Mouse (Mus musculus) lung, embryonic 16.5 days (tissue): ENCODE results near the gene Slc40a1. TPM values are rescaled to one million over a fixed set of nuclear protein-coding genes. Genes with fewer than 3 reads are reported as not detected.

Experiments
- ATAC-seq: fragments of 200-750 bp; cut with Nextera tagmentation; 2 replicates; pipeline ENCODE4 v1.8.0; 2017; ENCODE audit warnings: low read depth, mild to moderate bottlenecking, moderate library complexity
- H3K27ac ChIP-seq: fragments of 300-500 bp; sonication (generic); 2 replicates; pipeline ENCODE4 v1.5.1; 2014; ENCODE audit warnings: mild to moderate bottlenecking, control low read depth, low read length
- H3K27me3 ChIP-seq: fragments of 300-500 bp; sonication (generic); 2 replicates; pipeline ENCODE4 v1.6.1; 2014; ENCODE audit warnings: low read depth, low read length, mixed read lengths; ENCODE audit not compliant: control insufficient read depth, insufficient read depth
- H3K36me3 ChIP-seq: fragments of 300-500 bp; sonication (generic); 2 replicates; pipeline ENCODE4 v1.6.1; 2014; ENCODE audit warnings: low read length; ENCODE audit not compliant: control insufficient read depth, insufficient read depth
- H3K4me1 ChIP-seq: fragments of 300-500 bp; sonication (generic); replicated peaks from 2 replicates; pipeline ENCODE4 v1.6.1; 2014; ENCODE audit warnings: low read length, mixed read lengths; ENCODE audit not compliant: control insufficient read depth, insufficient read depth
- H3K4me2 ChIP-seq: fragments of 300-500 bp; sonication (generic); 2 replicates; pipeline ENCODE4 v1.6.1; 2014; ENCODE audit warnings: low read depth, low read length, control low read depth
- H3K4me3 ChIP-seq: fragments of 300-500 bp; sonication (generic); 2 replicates; pipeline ENCODE4 v1.5.1; 2014; ENCODE audit warnings: mild to moderate bottlenecking, low read length, control low read depth
- H3K9ac ChIP-seq: fragments of 300-500 bp; sonication (generic); 2 replicates; pipeline ENCODE4 v1.6.1; 2014; ENCODE audit warnings: low read length, control low read depth
- H3K9me3 ChIP-seq: fragments of 300-500 bp; sonication (generic); 2 replicates; pipeline ENCODE4 v1.6.1; 2016; ENCODE audit warnings: low read length; ENCODE audit not compliant: control insufficient read depth
- WGBS: fragments of 180-500 bp; shearing (Covaris S2); extraction: QIAGEN DNeasy Blood & Tissue Kit; methylation state at CpG from one replicate; pipeline ENCODE4 v1.1.7; 2014; 5-methylcytosine and 5-hydroxymethylcytosine counted together
- polyA plus RNA-seq: library from polyadenylated mRNA; unstranded; fragments of >200 nt; fragmentation: Nextera tagmentation; extraction: Ambion mirVana; gene quantifications from 2 replicates; pipeline ENCODE4 v1.2.1, GENCODE M21; 2015

Slc40a1 gene
- polyA plus RNA-seq, 1 experiment from 2014 or later: 41.3 TPM

GRCm38 (mm10) chr1:45894168-45894912 lies 32.0 kb downstream of the Slc40a1 start:
- no peak overlapping the region for H3K27ac ChIP-seq
- H3K4me1 ChIP-seq: no peaks in the 10 kb centered on the region
- H3K36me3 ChIP-seq: no peaks in the 10 kb centered on the region
- ATAC-seq: no peak
- H3K4me2 ChIP-seq: no peak overlapping the region
- H3K4me3 ChIP-seq: no peak overlapping the region
- H3K27me3 ChIP-seq: no peaks in the 10 kb centered on the region
- no peak overlapping the region for H3K9ac ChIP-seq
- WGBS: 82% methylated on average over 6 of the region's 6 CpGs
- H3K9me3 ChIP-seq: no peaks in the 10 kb centered on the region

- Histone ChIP-seq H3K4me2 (no peak overlapping the region), H3K9ac (no peak overlapping the region), H3K36me3 (no peaks in the 10 kb centered on the region), H3K9me3 (no peaks in the 10 kb centered on the region), H3K4me3 (no peak overlapping the region), H3K27ac (no peak overlapping the region), H3K4me1 (no peaks in the 10 kb centered on the region), H3K27me3 (no peaks in the 10 kb centered on the region)
- ATAC-seq: no peak
- 51% methylated on average over 2 of the region's 2 CpGs for WGBS
These were observed 34.3 kb downstream of the Slc40a1 start for GRCm38 (mm10) chr1:45891986-45892385.

- Histone ChIP-seq H3K36me3 (no peaks in the 10 kb centered on the region), H3K9ac (no peak within 1 kb of the TSS), H3K27ac (no peak within 1 kb of the TSS), H3K4me1 (no peaks in the 10 kb centered on the region), H3K9me3 (no peaks in the 10 kb centered on the region), H3K27me3 (no peaks in the 10 kb centered on the region), H3K4me2 (no peak within 1 kb of the TSS), H3K4me3 (no peak within 1 kb of the TSS)
- no peak for ATAC-seq
These were observed 36.1 kb downstream of the Slc40a1 start, which contains the start of gene Gm5269 for GRCm38 (mm10) chr1:45890173-45890572. TSS of gene Gm5269 (minus strand) at chr1:45890273.

GRCm38 (mm10) chr1:45886800-45887199 lies 39.5 kb downstream of the Slc40a1 start:
- Histone ChIP-seq H3K27ac (no peak overlapping the region), H3K36me3 (no peaks in the 10 kb centered on the region), H3K9me3 (no peaks in the 10 kb centered on the region), H3K4me2 (no peak overlapping the region), H3K27me3 (no peaks in the 10 kb centered on the region), H3K4me1 (no peaks in the 10 kb centered on the region), H3K4me3 (no peak overlapping the region), H3K9ac (no peak overlapping the region)
- WGBS: 62% methylated on average over 9 of the region's 9 CpGs
- no peak for ATAC-seq

- Histone ChIP-seq H3K9me3 (no peaks in the 10 kb centered on the region), H3K4me2 (no peak overlapping the region), H3K4me3 (no peak overlapping the region), H3K36me3 (no peaks in the 10 kb centered on the region), H3K4me1 (no peaks in the 10 kb centered on the region), H3K9ac (no peak overlapping the region), H3K27me3 (peaks cover under 1% of the 10 kb centered on the region; the same call in 1 of the 2 replicates), H3K27ac (no peak overlapping the region)
- no peak for ATAC-seq
These were observed 42.9 kb downstream of the Slc40a1 start for GRCm38 (mm10) chr1:45883378-45883777.

GRCm38 (mm10) chr1:45882076-45882475 lies 44.2 kb downstream of the Slc40a1 start:
- Histone ChIP-seq H3K9me3 (no peaks in the 10 kb centered on the region), H3K4me2 (no peak overlapping the region), H3K9ac (no peak overlapping the region), H3K27me3 (peaks cover 4% of the 10 kb centered on the region; the same call in 1 of the 2 replicates), H3K27ac (no peak overlapping the region), H3K4me3 (no peak overlapping the region), H3K36me3 (no peaks in the 10 kb centered on the region), H3K4me1 (no peaks in the 10 kb centered on the region)
- 41% methylated on average over 6 of the region's 6 CpGs for WGBS
- no peak for ATAC-seq

GRCm38 (mm10) chr1:45881228-45881832 lies 45.0 kb downstream of the Slc40a1 start:
- no peaks in the 10 kb centered on the region for H3K9me3 ChIP-seq
- no peaks in the 10 kb centered on the region for H3K4me1 ChIP-seq
- no peak overlapping the region for H3K4me2 ChIP-seq
- H3K9ac ChIP-seq: no peak overlapping the region
- H3K36me3 ChIP-seq: no peaks in the 10 kb centered on the region
- WGBS: 61% methylated on average over 3 of the region's 3 CpGs
- H3K27ac ChIP-seq: no peak overlapping the region
- no peak for ATAC-seq
- no peak overlapping the region for H3K4me3 ChIP-seq
- H3K27me3 ChIP-seq: peaks cover 4% of the 10 kb centered on the region; the same call in 1 of the 2 replicates

GRCm38 (mm10) chr1:45877463-45877862 lies 48.9 kb downstream of the Slc40a1 start:
- Histone ChIP-seq H3K9ac (no peak overlapping the region), H3K27ac (no peak overlapping the region), H3K27me3 (peaks cover 4% of the 10 kb centered on the region; the same call in 1 of the 2 replicates), H3K4me1 (no peaks in the 10 kb centered on the region), H3K36me3 (no peaks in the 10 kb centered on the region), H3K4me2 (no peak overlapping the region), H3K4me3 (no peak overlapping the region), H3K9me3 (no peaks in the 10 kb centered on the region)
- WGBS: 76% methylated on average over 3 of the region's 3 CpGs
- ATAC-seq: no peak

- H3K36me3 ChIP-seq: no peaks in the 10 kb centered on the region
- H3K4me3 ChIP-seq: no peak overlapping the region
These were observed 49.7 kb downstream of the Slc40a1 start for GRCm38 (mm10) chr1:45876450-45877198.

More at GRCm38 (mm10) chr1:45876450-45877198, 49.7 kb downstream of the Slc40a1 start:
- Histone ChIP-seq H3K27me3 (peaks cover 4% of the 10 kb centered on the region; the same call in 1 of the 2 replicates), H3K4me1 (no peaks in the 10 kb centered on the region), H3K27ac (no peak overlapping the region), H3K9ac (no peak overlapping the region), H3K9me3 (no peaks in the 10 kb centered on the region), H3K4me2 (no peak overlapping the region)
- 84% methylated on average over 6 of the region's 6 CpGs for WGBS
- ATAC-seq: no peak
